Mouse (Mus musculus): ENCODE data around the gene Nek1.

DNA sequence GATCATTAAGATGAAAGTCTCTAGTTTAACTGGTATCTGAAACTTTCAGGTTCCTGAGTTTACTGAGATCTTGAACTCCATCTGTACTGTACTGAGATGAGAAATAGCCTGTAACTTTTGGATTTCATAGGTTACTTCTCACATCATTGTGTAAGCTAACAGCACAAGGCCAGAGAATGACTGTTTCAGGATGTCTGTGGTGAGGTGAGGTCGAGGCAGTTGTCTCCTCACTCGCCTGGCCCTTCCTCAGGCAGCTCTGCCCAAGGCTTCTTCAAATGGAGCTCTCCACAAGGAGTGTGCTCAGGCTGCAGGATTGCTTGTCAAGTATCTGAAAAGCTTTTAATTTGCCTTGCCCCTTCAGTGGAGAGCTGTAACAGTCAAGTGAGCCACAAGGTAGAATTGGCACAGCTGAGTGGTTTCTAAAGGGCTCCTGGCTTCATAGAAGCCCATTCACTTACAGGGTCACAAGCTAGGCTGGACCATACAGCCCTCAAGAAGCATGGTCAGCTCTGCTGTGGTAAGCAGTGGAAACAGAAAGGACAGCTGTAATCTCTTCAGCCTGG is 134.4 kb downstream of the Nek1 start:
- TF ChIP-seq CTCF (IDR thresholded peaks at IDR 0.05 in 2 of 3, conservative IDR thresholded peaks at IDR 0.05 in 1 of 3; ENCODE audit: control insufficient read depth in 1 of 3, insufficient read depth in 1 of 3, low read depth in 2 of 3, low read length in 3 of 3, poor library complexity in 1 of 3, severe bottlenecking in 1 of 3) (no peak), CHD2 (IDR thresholded peaks at IDR 0.05; ENCODE audit: low read length) (no peak), TCF12 (IDR thresholded peaks at IDR 0.05; ENCODE audit: low read depth, low read length) (no peak)

Data from MEL (cell line).